Mouse (Mus musculus): ENCODE results near the gene Myo1b.

The Myo1b gene

DNA sequence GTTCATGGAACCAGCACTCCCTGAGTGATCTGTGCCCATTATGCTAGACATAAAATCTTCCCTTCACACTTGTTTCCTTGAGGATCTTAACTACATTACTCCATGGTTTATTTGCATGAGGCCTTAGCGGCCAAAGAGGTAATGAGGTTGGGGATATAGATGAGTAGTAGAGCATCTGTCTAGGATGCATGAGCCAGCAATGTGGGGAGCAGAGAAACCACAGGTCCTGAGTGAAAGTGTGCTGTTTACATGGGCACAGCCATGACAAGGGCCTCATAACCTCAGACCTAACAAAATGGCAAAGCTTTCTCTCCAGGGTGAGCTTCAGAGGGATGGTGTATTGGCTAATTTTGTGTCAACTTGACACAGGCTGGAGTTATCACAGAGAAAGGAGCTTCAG is 186.5 kb downstream of the Myo1b start:
- no peak for DNase-seq (ENCODE audit: low read depth)

DNA sequence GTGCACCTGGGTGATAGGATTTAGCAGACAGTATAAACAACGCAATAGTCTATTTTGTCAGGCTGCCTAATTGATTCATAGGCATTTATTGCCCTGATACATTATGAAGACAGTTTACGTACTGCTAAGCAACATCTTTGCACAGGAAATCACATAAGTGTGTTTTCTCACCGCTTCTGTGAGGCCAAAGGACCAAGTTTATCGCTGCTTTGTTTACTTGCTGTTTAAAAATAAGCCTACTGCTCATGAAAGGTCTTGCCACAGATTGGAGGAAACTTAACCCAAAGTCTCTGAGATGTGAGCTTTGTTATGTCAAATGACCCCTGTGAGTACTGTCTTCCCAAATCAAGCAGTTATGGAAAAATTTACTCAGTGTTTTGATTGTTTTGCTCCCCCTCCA is 187.1 kb downstream of the Myo1b start:
- no peak for DNase-seq (ENCODE audit: low read depth)

DNA sequence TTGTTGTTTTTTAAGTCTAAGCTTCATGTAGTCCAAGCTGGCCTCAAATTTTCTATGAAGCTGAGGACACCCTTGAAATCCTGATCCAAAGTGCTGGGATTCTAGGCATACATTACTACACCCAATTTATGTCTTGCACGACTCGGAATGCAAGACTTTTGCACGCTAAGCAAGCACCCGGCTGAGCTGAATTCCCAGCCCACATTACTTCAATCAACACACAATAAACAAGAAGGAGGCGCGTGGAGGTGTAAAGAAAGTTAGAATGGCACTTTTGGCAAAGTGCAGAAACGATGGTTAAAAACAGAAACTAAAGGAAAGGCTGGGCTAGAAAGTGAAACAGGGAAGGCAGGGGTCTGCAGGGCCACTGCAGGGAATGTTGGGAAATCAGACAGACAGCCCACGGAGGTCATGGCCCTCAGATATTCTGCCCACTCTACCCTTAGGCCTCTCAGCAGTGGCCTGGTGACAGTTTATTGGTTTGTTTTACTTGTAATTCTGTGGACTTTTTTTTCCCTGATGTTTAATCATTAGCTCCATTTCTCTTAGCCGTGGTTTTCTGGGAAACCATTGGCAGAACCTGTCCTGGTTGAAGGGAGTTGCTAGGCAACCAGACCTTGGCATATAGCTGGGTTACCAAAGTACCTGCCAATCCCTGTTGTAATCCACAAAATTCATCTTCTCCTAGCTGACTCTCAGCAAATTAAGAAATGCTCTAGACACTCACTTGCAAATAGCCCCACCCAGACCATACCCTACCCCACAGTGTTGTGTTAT is 195.8 kb downstream of the Myo1b start:
- no peak for DNase-seq (ENCODE audit: low read depth)

DNA sequence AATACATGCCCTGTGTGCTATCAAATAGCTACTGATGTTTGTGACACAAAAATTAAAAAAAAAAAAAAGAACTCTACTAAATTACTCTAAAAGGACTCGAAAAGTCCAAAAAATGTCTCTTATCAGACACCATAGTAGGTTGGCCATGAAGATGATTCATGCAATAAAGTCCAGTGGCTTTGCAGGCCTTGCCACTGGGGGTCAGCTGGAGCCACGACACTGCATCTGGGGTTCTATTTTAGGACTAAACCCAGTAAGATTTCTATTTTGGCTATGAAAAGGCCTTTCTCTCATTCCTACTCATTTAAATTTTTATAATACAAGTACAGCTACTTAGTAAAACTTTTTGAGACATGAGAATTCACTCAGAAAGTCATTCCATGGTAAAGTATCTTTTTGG is 205.0 kb downstream of the Myo1b start:
- DNase-seq (ENCODE audit: low read depth) = no peak

DNA sequence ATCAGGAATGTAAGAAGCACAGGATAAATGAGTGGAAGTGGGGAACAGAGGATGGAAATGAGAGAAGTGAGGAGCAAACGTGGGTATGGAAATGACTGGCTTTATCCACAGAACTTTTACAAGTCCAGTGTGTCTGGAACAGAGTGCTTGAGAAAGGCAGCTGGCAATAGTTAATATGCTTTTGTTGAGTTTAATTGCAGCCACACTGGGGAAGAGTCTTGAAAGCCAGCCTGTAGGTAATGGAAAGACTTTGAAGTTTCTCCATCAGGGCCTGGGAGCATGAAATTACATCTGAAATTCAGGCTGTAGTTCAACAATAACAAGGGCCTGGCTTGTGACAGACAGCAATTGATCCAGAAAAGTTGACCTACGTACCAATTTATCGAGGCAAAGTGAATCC is 209.8 kb downstream of the Myo1b start:
- no peak for DNase-seq (ENCODE audit: low read depth)

DNA sequence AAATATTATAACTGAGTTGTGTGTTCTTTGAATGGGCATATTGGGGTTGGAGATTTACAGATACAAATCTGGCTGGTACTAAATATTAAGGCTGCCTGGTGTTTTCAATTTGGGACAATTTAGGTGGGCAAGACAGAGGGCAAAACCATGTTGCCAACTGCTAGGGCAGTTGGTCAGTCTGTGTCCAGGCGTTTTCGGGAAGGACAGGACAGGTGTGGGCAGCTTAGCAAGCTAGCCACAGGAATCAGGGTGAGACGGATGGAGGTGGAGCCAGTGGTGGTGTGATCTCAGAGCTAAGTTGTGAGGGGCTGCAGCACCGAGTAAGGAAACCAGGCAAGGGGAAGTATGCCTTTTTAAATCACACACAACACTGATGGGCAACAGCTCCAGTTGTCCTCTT is 211.3 kb downstream of the Myo1b start:
- DNase-seq (ENCODE audit: low read depth) = no peak

All from c-Kit-positive CD71-negative TER-119-negative erythroid progenitor cells, embryonic 14.5 days (primary cell).